Mouse (Mus musculus): ENCODE results near the gene Kcnk18. TPM values are rescaled to one million over a fixed set of nuclear protein-coding genes. Genes with fewer than 3 reads are reported as not detected.
A peak's percentile ranks its signal among the peaks of the same experiment; 100 is the strongest.

Kcnk18 gene
- polyA plus RNA-seq (2014; fragmentation: Nextera tagmentation; extraction: Ambion mirVana) = 0.22 TPM in 1 of 2 replicates, not detected in the other

DNA sequence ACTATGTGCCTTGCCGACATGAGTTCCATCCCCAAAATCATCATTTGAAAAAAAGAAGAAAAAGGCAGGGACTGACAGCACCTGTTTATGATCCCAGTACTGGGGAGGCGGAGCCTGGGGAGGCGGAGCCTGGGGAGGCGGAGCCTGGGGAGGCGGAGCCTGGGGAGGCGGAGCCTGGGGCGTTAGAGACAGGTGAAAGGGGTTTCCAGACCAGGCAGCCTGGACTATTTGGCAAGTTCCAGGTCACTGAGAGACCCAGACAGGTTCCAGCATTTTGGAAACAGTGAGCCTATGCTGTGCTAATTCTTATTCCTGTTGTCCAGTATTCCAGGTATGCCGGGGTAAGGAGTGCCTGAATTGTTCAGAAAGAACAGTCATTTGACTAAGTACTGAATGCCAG lies at the start of gene Kcnk18:
TSS of gene Kcnk18 (plus strand) at position 224 of the 400 bp plus-strand sequence.
- 92% methylated on average over 8 of the region's 8 CpGs for WGBS
- Histone ChIP-seq H3K9me3 (ENCODE audit: control insufficient read depth, low read length) (no peaks in the 10 kb centered on the region), H3K36me3 (ENCODE audit: control insufficient read depth, insufficient read depth, low read length) (no peaks in the 10 kb centered on the region), H3K9ac (replicated peaks; ENCODE audit: low read depth, low read length) (no peak within 1 kb of the TSS), H3K27ac (ENCODE audit: low read depth, low read length) (no peak within 1 kb of the TSS), H3K4me2 (ENCODE audit: low read depth, low read length) (no peak within 1 kb of the TSS), H3K27me3 (ENCODE audit: control insufficient read depth, insufficient read depth, low read length) (no peaks in the 10 kb centered on the region), H3K4me1 (ENCODE audit: control insufficient read depth, insufficient read depth, low read length) (no peaks in the 10 kb centered on the region), H3K4me3 (ENCODE audit: low read depth, low read length) (no peak within 1 kb of the TSS)
- ATAC-seq (ENCODE audit: low read depth) = no peak

DNA sequence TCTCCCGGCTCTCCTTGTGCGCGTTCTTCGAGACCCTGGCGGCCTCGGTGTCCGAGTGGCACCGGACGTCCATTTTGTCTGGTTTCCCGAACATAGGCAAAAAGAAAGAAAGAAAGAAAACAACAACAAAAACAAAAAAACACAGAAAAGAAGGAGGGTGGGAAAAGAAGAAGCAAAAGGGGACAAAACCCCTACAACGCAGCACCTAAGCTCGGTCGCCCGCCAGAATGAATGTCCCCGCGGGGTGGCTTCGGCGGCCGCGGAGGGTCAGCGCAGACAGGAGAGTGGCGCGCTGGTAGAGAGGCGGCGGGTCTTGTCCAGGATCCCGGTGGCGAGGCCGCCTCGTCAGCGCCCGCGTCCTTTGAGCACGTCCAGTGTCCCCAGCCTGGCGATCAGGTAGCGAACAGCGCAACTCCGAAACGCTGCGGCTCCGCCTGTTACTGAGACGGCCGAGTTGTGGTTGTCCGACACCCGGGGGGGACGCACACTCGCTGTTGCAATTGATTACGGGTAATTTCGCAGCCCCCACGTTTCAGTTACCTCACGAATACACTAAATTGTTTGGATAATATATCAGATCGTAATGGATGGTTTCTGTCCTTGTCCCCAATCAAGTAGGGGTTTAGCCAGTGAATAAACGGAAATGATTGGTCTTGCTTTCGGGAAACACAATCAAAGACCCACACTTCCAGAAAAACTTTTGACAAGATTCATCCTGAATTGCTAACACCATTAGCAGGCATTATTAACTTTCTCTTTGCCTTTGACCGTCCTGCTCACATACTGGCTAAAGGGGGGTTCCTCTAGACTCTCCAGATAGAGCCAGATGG lies 48.9 kb upstream of the Kcnk18 start, which contains the start of gene Vax1:
TSS of gene Vax1 (minus strand) at position 121 of the 830 bp plus-strand sequence.
- H3K9me3 ChIP-seq (ENCODE audit: control insufficient read depth, low read length) = no peaks in the 10 kb centered on the region
- H3K27ac ChIP-seq (ENCODE audit: low read depth, low read length) = no peak within 1 kb of the TSS
- ATAC-seq (ENCODE audit: low read depth) = no peak
- peaks cover 62% of the 10 kb centered on the region for H3K27me3 ChIP-seq (ENCODE audit: control insufficient read depth, insufficient read depth, low read length)
- peaks cover 6% of the 10 kb centered on the region; the same call in 1 of the 2 replicates for H3K4me1 ChIP-seq (ENCODE audit: control insufficient read depth, insufficient read depth, low read length)
- peak within 1 kb of the TSS; percentile 23 for H3K4me2 ChIP-seq (ENCODE audit: low read depth, low read length)
- H3K36me3 ChIP-seq (ENCODE audit: control insufficient read depth, insufficient read depth, low read length) = no peaks in the 10 kb centered on the region
- no peak within 1 kb of the TSS for H3K4me3 ChIP-seq (ENCODE audit: low read depth, low read length)
- H3K9ac ChIP-seq (replicated peaks; ENCODE audit: low read depth, low read length) = no peak within 1 kb of the TSS
- under 1% methylated on average over 54 of the region's 54 CpGs for WGBS

GRCm38 (mm10) chr19:59170766-59171095 lies 48.3 kb upstream of the Kcnk18 start:
- H3K4me2 ChIP-seq (ENCODE audit: low read depth, low read length) = no peak overlapping the region
- H3K4me3 ChIP-seq (ENCODE audit: low read depth, low read length) = no peak overlapping the region
- no peak overlapping the region for H3K9ac ChIP-seq (replicated peaks; ENCODE audit: low read depth, low read length)
- H3K9me3 ChIP-seq (ENCODE audit: control insufficient read depth, low read length) = no peaks in the 10 kb centered on the region
- no peak for ATAC-seq (ENCODE audit: low read depth)
- H3K27me3 ChIP-seq (ENCODE audit: control insufficient read depth, insufficient read depth, low read length) = peaks cover 68% of the 10 kb centered on the region
- no peak overlapping the region for H3K27ac ChIP-seq (ENCODE audit: low read depth, low read length)
- no peaks in the 10 kb centered on the region for H3K36me3 ChIP-seq (ENCODE audit: control insufficient read depth, insufficient read depth, low read length)
- WGBS = 0% methylated on average over 6 of the region's 6 CpGs
- H3K4me1 ChIP-seq (ENCODE audit: control insufficient read depth, insufficient read depth, low read length) = peaks cover 6% of the 10 kb centered on the region; the same call in 1 of the 2 replicates

DNA sequence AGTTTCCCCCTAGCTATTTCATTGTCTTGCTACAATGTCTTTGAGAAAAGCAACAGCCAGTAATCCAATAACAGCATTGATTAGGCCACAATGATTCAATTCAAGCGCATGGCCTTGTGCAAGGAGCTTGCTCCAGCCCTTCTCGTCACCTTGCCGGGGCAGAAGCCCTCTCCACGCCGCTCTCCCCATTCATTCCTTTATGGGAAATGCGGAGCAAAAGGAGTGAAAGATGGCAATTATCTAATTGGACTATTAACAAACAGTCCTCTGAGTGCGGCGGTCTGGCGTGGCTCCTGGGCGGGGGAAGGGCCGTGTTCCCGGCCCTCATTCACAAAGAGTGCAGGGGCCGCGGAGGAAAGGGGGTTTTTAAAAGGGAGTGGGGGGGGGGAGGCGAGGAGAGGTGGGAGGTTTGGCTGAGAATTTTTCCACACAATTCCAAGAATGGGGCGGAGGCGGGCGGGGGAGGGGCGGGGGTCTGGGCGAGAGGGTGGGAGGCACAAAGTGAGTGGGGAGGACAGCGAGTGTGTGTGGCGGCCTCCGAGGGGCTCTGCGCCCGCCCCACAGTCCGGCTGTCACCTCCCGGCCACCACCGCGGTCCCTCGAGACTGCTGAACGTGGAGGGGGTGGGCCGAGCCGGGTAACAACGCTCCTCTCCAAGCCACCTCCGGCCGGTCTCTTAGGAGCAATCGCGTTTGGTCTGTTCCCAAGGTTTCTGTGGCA lies 47.7 kb upstream of the Kcnk18 start:
- Histone ChIP-seq H3K9ac (replicated peaks; ENCODE audit: low read depth, low read length) (no peak overlapping the region), H3K4me1 (ENCODE audit: control insufficient read depth, insufficient read depth, low read length) (peaks cover 5% of the 10 kb centered on the region; the same call in 1 of the 2 replicates), H3K9me3 (ENCODE audit: control insufficient read depth, low read length) (no peaks in the 10 kb centered on the region), H3K4me2 (ENCODE audit: low read depth, low read length) (no peak overlapping the region), H3K27ac (ENCODE audit: low read depth, low read length) (no peak overlapping the region), H3K4me3 (ENCODE audit: low read depth, low read length) (no peak overlapping the region), H3K36me3 (ENCODE audit: control insufficient read depth, insufficient read depth, low read length) (no peaks in the 10 kb centered on the region), H3K27me3 (ENCODE audit: control insufficient read depth, insufficient read depth, low read length) (peaks cover 72% of the 10 kb centered on the region)
- ATAC-seq (ENCODE audit: low read depth) = no peak
- WGBS = under 1% methylated on average over 31 of the region's 38 CpGs

DNA sequence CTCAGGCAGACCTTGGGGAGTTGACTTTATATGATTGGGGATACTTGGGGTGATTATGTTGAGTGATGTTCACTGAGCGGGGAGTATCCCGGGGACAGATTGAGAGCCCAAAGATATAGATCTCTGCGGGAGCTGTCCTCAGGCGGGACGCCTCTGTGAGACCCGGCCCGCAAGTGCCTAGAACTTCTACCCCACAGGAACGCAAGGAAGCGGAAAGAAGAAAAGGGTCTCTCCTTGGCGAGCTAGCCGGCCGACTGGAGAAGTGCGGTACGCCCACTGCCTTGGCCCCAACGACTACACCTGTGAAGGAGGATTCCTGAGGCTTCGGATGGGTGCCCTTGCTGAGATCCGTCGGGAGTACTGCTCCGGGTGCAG lies 47.2 kb upstream of the Kcnk18 start:
- no peaks in the 10 kb centered on the region for H3K9me3 ChIP-seq (ENCODE audit: control insufficient read depth, low read length)
- no peaks in the 10 kb centered on the region for H3K36me3 ChIP-seq (ENCODE audit: control insufficient read depth, insufficient read depth, low read length)
- ATAC-seq (ENCODE audit: low read depth) = no peak; the same call in 1 of the 2 replicates
- H3K4me1 ChIP-seq (ENCODE audit: control insufficient read depth, insufficient read depth, low read length) = no peaks in the 10 kb centered on the region; the same call in 1 of the 2 replicates
- no peak overlapping the region for H3K4me2 ChIP-seq (ENCODE audit: low read depth, low read length)
- no peak overlapping the region for H3K4me3 ChIP-seq (ENCODE audit: low read depth, low read length)
- 1% methylated on average over 19 of the region's 19 CpGs for WGBS
- no peak overlapping the region for H3K9ac ChIP-seq (replicated peaks; ENCODE audit: low read depth, low read length)
- no peak overlapping the region for H3K27ac ChIP-seq (ENCODE audit: low read depth, low read length)
- peaks cover 69% of the 10 kb centered on the region for H3K27me3 ChIP-seq (ENCODE audit: control insufficient read depth, insufficient read depth, low read length)

DNA sequence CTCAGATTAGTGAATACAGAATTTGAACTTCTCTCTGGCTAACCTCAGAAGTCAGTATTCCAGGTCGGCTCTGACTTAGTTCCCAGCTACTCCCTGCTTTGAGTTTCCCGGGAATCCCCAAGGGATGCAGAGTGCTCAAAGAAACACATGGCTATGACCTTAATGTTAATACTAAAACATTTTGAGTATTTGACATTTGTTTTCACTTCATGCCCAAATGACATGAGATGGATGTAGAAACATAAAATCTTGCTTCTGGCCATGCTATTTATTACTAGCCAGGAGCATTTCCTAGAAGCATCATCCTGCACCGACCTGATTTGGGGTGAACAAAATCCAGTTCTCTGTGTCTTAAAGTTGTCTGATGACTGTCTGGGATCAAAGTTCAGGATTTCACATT lies 46.2 kb upstream of the Kcnk18 start:
- H3K9me3 ChIP-seq (ENCODE audit: control insufficient read depth, low read length) = no peaks in the 10 kb centered on the region
- H3K4me2 ChIP-seq (ENCODE audit: low read depth, low read length) = no peak overlapping the region
- no peaks in the 10 kb centered on the region; the same call in 1 of the 2 replicates for H3K4me1 ChIP-seq (ENCODE audit: control insufficient read depth, insufficient read depth, low read length)
- 3% methylated on average over 3 of the region's 3 CpGs for WGBS
- ATAC-seq (ENCODE audit: low read depth) = no peak
- H3K9ac ChIP-seq (replicated peaks; ENCODE audit: low read depth, low read length) = no peak overlapping the region
- H3K27ac ChIP-seq (ENCODE audit: low read depth, low read length) = no peak overlapping the region
- H3K4me3 ChIP-seq (ENCODE audit: low read depth, low read length) = no peak overlapping the region
- H3K27me3 ChIP-seq (ENCODE audit: control insufficient read depth, insufficient read depth, low read length) = peaks cover 62% of the 10 kb centered on the region
- H3K36me3 ChIP-seq (ENCODE audit: control insufficient read depth, insufficient read depth, low read length) = no peaks in the 10 kb centered on the region

GRCm38 (mm10) chr19:59173341-59174015 lies 45.5 kb upstream of the Kcnk18 start:
- Histone ChIP-seq H3K4me2 (ENCODE audit: low read depth, low read length) (no peak overlapping the region), H3K4me1 (ENCODE audit: control insufficient read depth, insufficient read depth, low read length) (no peaks in the 10 kb centered on the region; the same call in 1 of the 2 replicates), H3K9me3 (ENCODE audit: control insufficient read depth, low read length) (no peaks in the 10 kb centered on the region), H3K36me3 (ENCODE audit: control insufficient read depth, insufficient read depth, low read length) (no peaks in the 10 kb centered on the region), H3K27me3 (ENCODE audit: control insufficient read depth, insufficient read depth, low read length) (peaks cover 55% of the 10 kb centered on the region), H3K9ac (replicated peaks; ENCODE audit: low read depth, low read length) (no peak overlapping the region), H3K4me3 (ENCODE audit: low read depth, low read length) (no peak overlapping the region), H3K27ac (ENCODE audit: low read depth, low read length) (no peak overlapping the region)
- no peak for ATAC-seq (ENCODE audit: low read depth)
- WGBS = 12% methylated on average over 6 of the region's 6 CpGs

DNA sequence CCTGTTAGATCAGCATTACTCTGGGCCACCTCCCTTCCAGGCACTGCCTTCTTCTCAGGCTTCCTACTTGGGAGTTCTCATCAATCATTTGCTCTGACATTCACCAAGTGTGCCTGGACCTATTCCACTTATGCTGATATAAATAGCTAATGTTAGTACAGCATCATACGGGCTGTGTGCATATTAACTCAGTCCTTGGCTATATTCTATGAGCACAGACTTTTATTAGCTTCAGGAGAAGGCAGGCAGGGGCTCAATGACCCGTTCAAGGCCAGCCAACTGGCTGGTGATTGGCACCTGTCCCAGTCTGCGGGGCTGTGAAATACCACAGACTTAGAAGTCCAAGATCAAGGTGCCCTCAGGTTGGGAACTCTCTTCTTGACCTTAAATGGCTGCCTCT lies 35.0 kb upstream of the Kcnk18 start:
- H3K36me3 ChIP-seq (ENCODE audit: control insufficient read depth, insufficient read depth, low read length) = no peaks in the 10 kb centered on the region
- ATAC-seq (ENCODE audit: low read depth) = no peak
- no peaks in the 10 kb centered on the region for H3K4me1 ChIP-seq (ENCODE audit: control insufficient read depth, insufficient read depth, low read length)
- WGBS = 51% methylated on average over 3 of the region's 3 CpGs
- no peaks in the 10 kb centered on the region for H3K9me3 ChIP-seq (ENCODE audit: control insufficient read depth, low read length)
- H3K4me2 ChIP-seq (ENCODE audit: low read depth, low read length) = no peak overlapping the region
- peaks cover 34% of the 10 kb centered on the region for H3K27me3 ChIP-seq (ENCODE audit: control insufficient read depth, insufficient read depth, low read length)
- no peak overlapping the region for H3K27ac ChIP-seq (ENCODE audit: low read depth, low read length)
- no peak overlapping the region for H3K4me3 ChIP-seq (ENCODE audit: low read depth, low read length)
- no peak overlapping the region for H3K9ac ChIP-seq (replicated peaks; ENCODE audit: low read depth, low read length)
